Mouse (Mus musculus): ENCODE results near the gene Srl.

GRCm38 (mm10) chr16:4500598-4501385, 40.8 kb downstream of the Srl start:
- TF ChIP-seq POLR2A (IDR thresholded peaks at IDR 0.05; ENCODE audit: insufficient read depth, low read depth, low read length) (no peak), CTCF (IDR thresholded peaks at IDR 0.05; ENCODE audit: insufficient read depth, low read depth, low read length) (no peak)
